Mouse (Mus musculus) G1E (cell line): ENCODE measurements around the gene Helt.

Experiments
- CTCF ChIP-seq: IDR thresholded peaks from 2 replicates; pipeline ENCODE4 v1.5.1; 2012; ENCODE audit warnings: low read depth, low read length, inconsistent platforms, mixed read lengths
- GATA1 ChIP-seq: IDR thresholded peaks from 2 replicates; pipeline ENCODE4 v1.6.1; 2012; ENCODE audit warnings: borderline replicate concordance, low read length, inconsistent platforms, mixed read lengths
- POLR2AphosphoS5 ChIP-seq: IDR thresholded peaks from 2 replicates; pipeline ENCODE4 v1.6.1; 2012; ENCODE audit warnings: low read depth, low read length, inconsistent platforms; ENCODE audit not compliant: insufficient replicate concordance

- TF ChIP-seq CTCF, result no peak
- no peak for TF ChIP-seq POLR2AphosphoS5
- TF ChIP-seq GATA1, result no peak
Measured at GRCm38 (mm10) chr8:46266801-46267200, 27.7 kb downstream of the Helt start.
